Mouse (Mus musculus): Measurements from ENCODE around the gene Gm49396. TPM values are rescaled to one million over a fixed set of nuclear protein-coding genes. Genes with fewer than 3 reads are reported as not detected.

The Gm49396 gene
- total and polyA plus RNA-seq, 2 experiments from 2014 or later: 6.0 to 7.2 TPM

DNA sequence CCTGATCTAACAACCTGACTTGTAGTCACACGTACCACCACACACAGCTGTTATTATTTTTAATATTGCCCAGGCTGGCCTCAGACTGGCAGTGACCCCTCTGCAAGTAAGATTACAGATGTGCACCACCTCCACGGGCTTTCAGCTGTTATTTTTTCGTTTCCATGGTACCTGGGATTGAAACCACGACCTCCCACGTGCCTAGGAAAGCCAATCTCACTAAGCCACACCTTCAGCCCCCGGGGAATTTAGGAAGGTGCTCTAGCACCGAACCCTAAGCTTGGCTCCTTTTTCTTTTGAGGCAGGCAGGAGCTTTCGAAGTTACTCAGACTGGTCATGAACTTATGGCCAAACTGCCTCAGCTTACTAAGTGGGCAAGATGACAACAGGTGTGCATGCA is 41.3 kb downstream of the Gm49396 start:
- Histone ChIP-seq H3K27me3 (ENCODE audit: insufficient read depth, low read length) (no peaks in the 10 kb centered on the region), H3K9ac (replicated peaks; ENCODE audit: low read length, poor library complexity, severe bottlenecking) (no peak overlapping the region), H3K4me3 (ENCODE audit: low read depth, low read length) (no peak overlapping the region), H3K36me3 (ENCODE audit: insufficient read depth, low read length) (no peaks in the 10 kb centered on the region), H3K4me2 (ENCODE audit: low read depth, low read length, poor library complexity, severe bottlenecking) (no peak overlapping the region), H3K27ac (ENCODE audit: low read depth, low read length) (no peak overlapping the region), H3K4me1 (ENCODE audit: insufficient read depth, low read length) (no peaks in the 10 kb centered on the region), H3K9me3 (ENCODE audit: low read length) (no peaks in the 10 kb centered on the region)
- TF ChIP-seq CTCF (IDR thresholded peaks at IDR 0.05): no peak
- 60% methylated on average over 8 of the region's 8 CpGs for WGBS
- DNase-seq (ENCODE audit: low spot score): no peak
- no peak for ATAC-seq (ENCODE audit: low FRiP score)

DNA sequence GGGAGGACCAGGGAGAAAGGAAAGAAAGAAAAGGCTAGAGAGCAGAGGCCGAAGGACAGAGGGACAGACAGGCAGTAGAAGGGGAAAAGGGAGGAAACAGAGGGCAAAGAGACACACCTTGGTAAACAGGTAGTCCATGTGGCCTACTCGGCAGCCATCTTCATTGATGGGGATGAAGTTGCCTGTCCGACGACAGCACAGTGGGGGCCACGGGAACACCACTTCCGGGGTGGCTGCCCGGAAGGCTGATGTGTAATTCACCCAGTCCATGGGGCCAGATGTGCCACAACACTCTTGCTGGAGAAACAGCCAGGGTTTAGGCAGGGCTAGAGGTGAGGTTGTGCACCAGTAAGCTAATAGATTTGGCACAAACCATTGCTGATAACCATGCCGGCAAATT is 41.8 kb downstream of the Gm49396 start:
- no peak overlapping the region for H3K4me3 ChIP-seq (ENCODE audit: low read depth, low read length)
- H3K9me3 ChIP-seq (ENCODE audit: low read length): no peaks in the 10 kb centered on the region
- ATAC-seq (ENCODE audit: low FRiP score) (no peak), DNase-seq (ENCODE audit: low spot score) (no peak)
- no peaks in the 10 kb centered on the region for H3K36me3 ChIP-seq (ENCODE audit: insufficient read depth, low read length)
- no peak for TF ChIP-seq CTCF (IDR thresholded peaks at IDR 0.05)
- H3K27ac ChIP-seq (ENCODE audit: low read depth, low read length): no peak overlapping the region
- no peaks in the 10 kb centered on the region for H3K4me1 ChIP-seq (ENCODE audit: insufficient read depth, low read length)
- no peaks in the 10 kb centered on the region for H3K27me3 ChIP-seq (ENCODE audit: insufficient read depth, low read length)
- 89% methylated on average over 8 of the region's 8 CpGs for WGBS
- no peak overlapping the region for H3K4me2 ChIP-seq (ENCODE audit: low read depth, low read length, poor library complexity, severe bottlenecking)
- no peak overlapping the region for H3K9ac ChIP-seq (replicated peaks; ENCODE audit: low read length, poor library complexity, severe bottlenecking)

DNA sequence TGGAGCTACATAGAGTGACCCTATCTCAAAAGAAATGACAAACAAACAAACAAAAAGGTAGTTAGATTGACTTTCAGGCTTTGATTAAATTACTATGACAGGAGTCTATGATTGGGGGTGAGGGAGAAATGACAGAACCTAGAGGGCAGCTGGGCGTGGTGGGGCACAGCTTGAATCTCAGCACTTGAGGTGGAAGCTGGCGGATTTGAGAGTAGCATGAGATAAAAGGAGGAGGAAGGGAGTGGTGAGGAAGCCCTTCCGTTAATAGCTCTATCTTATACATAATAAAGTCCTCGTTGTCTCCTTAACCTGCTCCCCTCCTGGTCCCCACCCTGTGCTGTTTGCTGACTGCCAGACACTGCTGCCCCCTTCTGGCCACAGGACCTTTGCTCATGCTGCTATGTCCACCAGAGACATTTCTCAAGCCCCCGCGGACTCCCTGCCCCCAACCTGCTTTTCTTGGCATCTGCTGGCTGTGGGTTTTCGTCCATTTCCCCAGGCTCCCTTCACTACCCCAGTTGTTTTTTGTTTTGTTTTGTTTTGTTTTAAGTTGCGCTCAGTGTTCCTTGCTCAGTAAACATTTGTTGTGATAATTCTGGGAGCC is 44.7 kb downstream of the Gm49396 start:
- DNase-seq (ENCODE audit: low spot score) (peak; percentile 37), ATAC-seq (ENCODE audit: low FRiP score) (no peak)
- peak; percentile 64 for TF ChIP-seq CTCF (IDR thresholded peaks at IDR 0.05)

DNA sequence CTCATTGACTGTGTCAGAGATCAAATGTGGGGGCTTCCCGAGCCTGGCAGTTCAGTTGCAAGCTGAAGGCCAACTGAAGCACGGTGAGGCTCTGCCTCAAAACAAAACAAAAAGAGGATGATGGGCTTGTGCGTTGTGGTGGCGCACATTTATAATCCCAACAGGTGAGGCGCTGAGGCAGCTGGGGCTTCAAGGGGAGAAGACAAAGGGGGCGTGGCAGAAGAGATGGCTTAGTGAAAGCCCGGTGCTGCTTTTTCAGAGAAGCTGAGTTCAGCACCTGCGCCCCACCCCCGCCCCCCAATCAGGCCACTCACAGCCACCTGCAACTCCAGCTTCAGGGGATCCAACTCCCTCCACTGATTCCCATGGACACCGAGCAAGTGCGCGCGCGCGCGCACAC is 45.3 kb downstream of the Gm49396 start:
- no peak overlapping the region for H3K4me2 ChIP-seq (ENCODE audit: low read depth, low read length, poor library complexity, severe bottlenecking)
- H3K4me3 ChIP-seq (ENCODE audit: low read depth, low read length): no peak overlapping the region
- H3K9ac ChIP-seq (replicated peaks; ENCODE audit: low read length, poor library complexity, severe bottlenecking): no peak overlapping the region
- no peaks in the 10 kb centered on the region for H3K27me3 ChIP-seq (ENCODE audit: insufficient read depth, low read length)
- no peak for ATAC-seq (ENCODE audit: low FRiP score)
- H3K36me3 ChIP-seq (ENCODE audit: insufficient read depth, low read length): no peaks in the 10 kb centered on the region
- WGBS: 49% methylated on average over 16 of the region's 16 CpGs
- no peak for DNase-seq (ENCODE audit: low spot score)
- no peak overlapping the region for H3K27ac ChIP-seq (ENCODE audit: low read depth, low read length)
- TF ChIP-seq CTCF (IDR thresholded peaks at IDR 0.05): no peak
- H3K4me1 ChIP-seq (ENCODE audit: insufficient read depth, low read length): no peaks in the 10 kb centered on the region
- H3K9me3 ChIP-seq (ENCODE audit: low read length): no peaks in the 10 kb centered on the region

More for the DNA sequence above, 44.7 kb downstream of the Gm49396 start:
- Histone ChIP-seq H3K4me2 (ENCODE audit: low read depth, low read length, poor library complexity, severe bottlenecking) (no peak overlapping the region), H3K36me3 (ENCODE audit: insufficient read depth, low read length) (no peaks in the 10 kb centered on the region), H3K4me1 (ENCODE audit: insufficient read depth, low read length) (no peaks in the 10 kb centered on the region), H3K27ac (ENCODE audit: low read depth, low read length) (no peak overlapping the region), H3K4me3 (ENCODE audit: low read depth, low read length) (no peak overlapping the region), H3K9me3 (ENCODE audit: low read length) (no peaks in the 10 kb centered on the region), H3K27me3 (ENCODE audit: insufficient read depth, low read length) (no peaks in the 10 kb centered on the region), H3K9ac (replicated peaks; ENCODE audit: low read length, poor library complexity, severe bottlenecking) (no peak overlapping the region)
- 28% methylated on average over 8 of the region's 8 CpGs for WGBS

DNA sequence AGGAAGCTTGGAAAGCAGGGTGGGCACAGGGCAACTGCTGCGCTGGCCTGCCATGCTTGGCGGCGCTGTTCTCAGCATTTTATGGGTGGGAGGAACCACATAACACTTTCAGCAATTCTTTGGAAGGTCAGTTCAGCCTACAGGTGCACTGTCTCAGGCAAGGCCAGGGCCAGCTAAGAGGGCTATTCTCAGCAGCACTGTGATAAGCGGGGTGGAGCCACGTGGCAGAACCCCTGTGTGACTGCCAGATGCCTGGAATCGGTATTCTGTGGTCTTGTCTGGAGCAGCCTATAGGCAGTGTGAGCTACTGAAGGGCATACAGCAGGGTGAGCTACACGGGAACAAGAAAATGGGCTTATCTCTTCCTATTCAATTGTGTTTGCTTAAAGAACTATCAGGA is 46.9 kb downstream of the Gm49396 start:
- no peak for TF ChIP-seq CTCF (IDR thresholded peaks at IDR 0.05)
- Histone ChIP-seq H3K9me3 (ENCODE audit: low read length) (no peaks in the 10 kb centered on the region), H3K27ac (ENCODE audit: low read depth, low read length) (no peak overlapping the region), H3K27me3 (ENCODE audit: insufficient read depth, low read length) (no peaks in the 10 kb centered on the region), H3K4me1 (ENCODE audit: insufficient read depth, low read length) (no peaks in the 10 kb centered on the region), H3K4me2 (ENCODE audit: low read depth, low read length, poor library complexity, severe bottlenecking) (no peak overlapping the region), H3K36me3 (ENCODE audit: insufficient read depth, low read length) (no peaks in the 10 kb centered on the region), H3K9ac (replicated peaks; ENCODE audit: low read length, poor library complexity, severe bottlenecking) (peak overlapping the region; percentile 24; the same call in 1 of the 2 replicates), H3K4me3 (ENCODE audit: low read depth, low read length) (no peak overlapping the region)
- ATAC-seq (ENCODE audit: low FRiP score): no peak
- WGBS: 60% methylated on average over 7 of the region's 7 CpGs
- no peak for DNase-seq (ENCODE audit: low spot score)

DNA sequence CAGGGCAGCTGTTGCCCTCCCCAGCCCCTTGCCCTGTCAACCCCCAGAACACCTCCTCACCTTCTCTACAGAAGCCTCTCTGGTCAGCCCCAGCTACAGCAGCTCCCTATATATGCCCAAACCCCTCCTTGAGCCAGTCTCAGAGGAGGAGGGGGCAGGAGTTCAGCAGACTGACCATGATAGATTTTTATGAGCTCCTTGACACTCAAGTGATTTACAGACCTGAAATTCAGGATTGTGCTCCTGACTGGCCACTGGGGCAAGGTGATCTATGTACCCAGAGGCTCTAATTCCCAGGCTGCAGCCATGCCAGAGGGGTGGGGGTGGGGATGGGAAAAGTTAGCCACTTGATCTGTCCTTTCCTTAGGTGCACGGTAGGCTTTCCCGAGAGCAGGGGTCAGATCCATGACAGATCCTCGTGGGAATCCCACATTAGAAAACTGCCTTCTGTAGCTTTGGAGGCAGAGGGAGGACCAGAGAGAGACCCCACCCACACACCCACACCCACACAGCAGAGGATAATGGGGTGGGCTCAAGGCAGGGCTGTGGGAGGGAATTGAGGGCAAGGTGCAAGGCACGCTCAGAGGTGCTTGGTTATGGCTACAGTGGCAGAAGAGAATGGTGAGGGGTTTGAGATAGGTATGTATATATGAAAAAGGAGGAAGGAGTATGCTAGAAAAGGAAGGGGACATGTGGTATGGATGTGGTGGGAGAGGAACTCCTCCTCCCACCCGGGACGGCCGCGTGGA is 49.7 kb downstream of the Gm49396 start, which contains the start of gene Upk1a:
Gene Upk1a, minus strand, starts transcription at position 194 of the 749 bp plus-strand sequence.
- Histone ChIP-seq H3K27me3 (ENCODE audit: insufficient read depth, low read length) (no peaks in the 10 kb centered on the region), H3K36me3 (ENCODE audit: insufficient read depth, low read length) (peaks cover 14% of the 10 kb centered on the region), H3K4me2 (ENCODE audit: low read depth, low read length, poor library complexity, severe bottlenecking) (no peak within 1 kb of the TSS), H3K9me3 (ENCODE audit: low read length) (no peaks in the 10 kb centered on the region), H3K27ac (ENCODE audit: low read depth, low read length) (no peak within 1 kb of the TSS), H3K9ac (replicated peaks; ENCODE audit: low read length, poor library complexity, severe bottlenecking) (no peak within 1 kb of the TSS), H3K4me1 (ENCODE audit: insufficient read depth, low read length) (no peaks in the 10 kb centered on the region), H3K4me3 (ENCODE audit: low read depth, low read length) (no peak within 1 kb of the TSS)
- no peak for TF ChIP-seq CTCF (IDR thresholded peaks at IDR 0.05)
- ATAC-seq (ENCODE audit: low FRiP score) (no peak), DNase-seq (ENCODE audit: low spot score) (no peak)
- WGBS: 84% methylated on average over 8 of the region's 8 CpGs

Measured in midbrain, postnatal 0 days (tissue).